Mouse (Mus musculus): ENCODE measurements at regions not wholly inside any gene's neighbourhood (a gene's known extent, or its start where the extent isn't known, plus 50 kb on each side); places are given as distances from the start of the nearest gene placed in this dataset.

- H3K36me3 ChIP-seq (ENCODE audit: control insufficient read depth, insufficient read depth, low read length), result no peaks in the 10 kb centered on the region
- H3K4me1 ChIP-seq (ENCODE audit: control insufficient read depth, insufficient read depth, low read length), result peaks cover 25% of the 10 kb centered on the region
- H3K9me3 ChIP-seq (ENCODE audit: control insufficient read depth, low read depth, low read length), result no peaks in the 10 kb centered on the region
- no peak overlapping the region for H3K4me3 ChIP-seq (ENCODE audit: low read depth, low read length)
- H3K27me3 ChIP-seq (ENCODE audit: control insufficient read depth, insufficient read depth, low read length), result no peaks in the 10 kb centered on the region
- H3K9ac ChIP-seq (replicated peaks; ENCODE audit: low read depth, low read length), result no peak overlapping the region
- no peak for ATAC-seq (ENCODE audit: insufficient number of reproducible peaks, insufficient read depth, low FRiP score, low read depth)
- peak overlapping the region; percentile 59; the same call in 1 of the 2 replicates for H3K27ac ChIP-seq (ENCODE audit: low read length)
- WGBS, result 24% methylated on average over 7 of the region's 7 CpGs
- no peak overlapping the region for H3K4me2 ChIP-seq (replicated peaks; ENCODE audit: low read depth, low read length)
Observed at GRCm38 (mm10) chr16:92952336-92953097, 126.6 kb upstream of the Runx1 start.

DNA sequence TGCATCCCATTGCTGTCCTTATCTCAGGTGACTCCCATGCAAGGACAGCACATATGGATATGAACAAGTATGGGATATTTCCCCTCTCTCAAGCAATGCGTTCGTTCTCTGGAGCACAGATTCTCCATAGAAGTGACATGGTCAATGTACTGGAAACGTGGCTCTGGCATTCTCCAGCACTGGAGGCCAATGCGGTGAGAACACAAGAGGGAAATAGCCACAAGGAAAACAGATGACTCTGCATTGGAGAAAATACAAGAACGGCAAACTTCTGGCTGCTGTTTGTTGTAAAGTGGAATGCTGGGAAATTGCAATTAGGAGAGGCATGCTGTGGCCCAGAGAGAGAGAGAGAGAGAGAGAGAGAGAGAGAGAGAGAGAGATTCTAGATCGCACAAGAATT, 125.6 kb upstream of the Runx1 start:
- H3K27ac ChIP-seq (ENCODE audit: low read length), result no peak overlapping the region
- 78% methylated on average over 6 of the region's 6 CpGs for WGBS

DNA sequence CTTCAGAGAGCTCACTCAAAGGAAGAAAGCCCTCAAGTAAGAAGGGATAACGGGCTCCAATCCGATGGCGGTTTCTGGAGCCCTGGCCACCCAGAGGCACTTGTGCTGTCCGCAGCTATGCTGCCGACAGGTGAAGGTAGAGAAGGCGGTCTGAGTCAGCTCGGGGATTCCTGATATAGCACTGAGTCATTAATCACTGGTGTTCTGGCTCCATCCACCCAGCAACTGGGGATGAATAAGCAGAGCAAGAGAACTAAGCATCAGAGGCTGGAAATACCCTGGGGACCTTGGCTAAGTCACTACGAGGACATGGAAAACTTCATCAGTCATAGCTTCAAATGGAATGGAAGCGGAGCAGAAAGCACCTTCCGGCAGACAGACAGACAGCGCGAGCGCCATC, 122.5 kb upstream of the Runx1 start:
- no peaks in the 10 kb centered on the region for H3K27me3 ChIP-seq (ENCODE audit: control insufficient read depth, insufficient read depth, low read length)
- ATAC-seq (ENCODE audit: insufficient number of reproducible peaks, insufficient read depth, low FRiP score, low read depth), result no peak
- no peak overlapping the region for H3K27ac ChIP-seq (ENCODE audit: low read length)
- WGBS, result 84% methylated on average over 13 of the region's 13 CpGs
- H3K9ac ChIP-seq (replicated peaks; ENCODE audit: low read depth, low read length), result no peak overlapping the region
- H3K4me1 ChIP-seq (ENCODE audit: control insufficient read depth, insufficient read depth, low read length), result peaks cover 14% of the 10 kb centered on the region
- no peaks in the 10 kb centered on the region for H3K36me3 ChIP-seq (ENCODE audit: control insufficient read depth, insufficient read depth, low read length)
- H3K4me3 ChIP-seq (ENCODE audit: low read depth, low read length), result no peak overlapping the region
- no peak overlapping the region for H3K4me2 ChIP-seq (replicated peaks; ENCODE audit: low read depth, low read length)
- no peaks in the 10 kb centered on the region for H3K9me3 ChIP-seq (ENCODE audit: control insufficient read depth, low read depth, low read length)

More for the DNA sequence above, 125.6 kb upstream of the Runx1 start:
- H3K4me2 ChIP-seq (replicated peaks; ENCODE audit: low read depth, low read length), result no peak overlapping the region
- H3K36me3 ChIP-seq (ENCODE audit: control insufficient read depth, insufficient read depth, low read length), result no peaks in the 10 kb centered on the region
- H3K9me3 ChIP-seq (ENCODE audit: control insufficient read depth, low read depth, low read length), result no peaks in the 10 kb centered on the region
- ATAC-seq (ENCODE audit: insufficient number of reproducible peaks, insufficient read depth, low FRiP score, low read depth), result no peak
- no peak overlapping the region for H3K9ac ChIP-seq (replicated peaks; ENCODE audit: low read depth, low read length)
- peaks cover 25% of the 10 kb centered on the region for H3K4me1 ChIP-seq (ENCODE audit: control insufficient read depth, insufficient read depth, low read length)
- H3K27me3 ChIP-seq (ENCODE audit: control insufficient read depth, insufficient read depth, low read length), result no peaks in the 10 kb centered on the region
- no peak overlapping the region for H3K4me3 ChIP-seq (ENCODE audit: low read depth, low read length)

DNA sequence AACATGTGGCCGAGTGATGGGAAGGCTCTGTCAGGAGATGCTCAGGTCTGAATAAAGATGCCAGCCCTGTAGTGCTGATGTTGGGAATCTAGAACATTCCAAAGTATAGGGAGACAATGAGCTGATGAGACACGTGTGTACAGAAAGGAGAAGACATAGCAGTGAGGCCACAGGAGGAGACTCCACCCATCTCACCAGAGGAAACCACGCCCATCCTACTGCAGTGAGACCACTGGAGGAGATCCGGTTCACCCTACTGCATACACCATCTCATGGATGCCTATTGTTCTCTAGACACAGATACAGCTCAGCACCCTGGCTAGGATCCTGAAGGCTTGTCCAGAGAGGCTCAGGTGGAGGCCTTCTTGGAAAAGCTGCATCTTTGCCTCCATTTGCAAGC, 120.6 kb upstream of the Runx1 start:
- Histone ChIP-seq H3K4me3 (ENCODE audit: low read depth, low read length) (no peak overlapping the region), H3K4me1 (ENCODE audit: control insufficient read depth, insufficient read depth, low read length) (no peaks in the 10 kb centered on the region), H3K9ac (replicated peaks; ENCODE audit: low read depth, low read length) (no peak overlapping the region), H3K27ac (ENCODE audit: low read length) (no peak overlapping the region), H3K27me3 (ENCODE audit: control insufficient read depth, insufficient read depth, low read length) (no peaks in the 10 kb centered on the region), H3K4me2 (replicated peaks; ENCODE audit: low read depth, low read length) (no peak overlapping the region), H3K9me3 (ENCODE audit: control insufficient read depth, low read depth, low read length) (no peaks in the 10 kb centered on the region), H3K36me3 (ENCODE audit: control insufficient read depth, insufficient read depth, low read length) (no peaks in the 10 kb centered on the region)
- no peak for ATAC-seq (ENCODE audit: insufficient number of reproducible peaks, insufficient read depth, low FRiP score, low read depth)
- WGBS, result 72% methylated on average over 4 of the region's 4 CpGs

DNA sequence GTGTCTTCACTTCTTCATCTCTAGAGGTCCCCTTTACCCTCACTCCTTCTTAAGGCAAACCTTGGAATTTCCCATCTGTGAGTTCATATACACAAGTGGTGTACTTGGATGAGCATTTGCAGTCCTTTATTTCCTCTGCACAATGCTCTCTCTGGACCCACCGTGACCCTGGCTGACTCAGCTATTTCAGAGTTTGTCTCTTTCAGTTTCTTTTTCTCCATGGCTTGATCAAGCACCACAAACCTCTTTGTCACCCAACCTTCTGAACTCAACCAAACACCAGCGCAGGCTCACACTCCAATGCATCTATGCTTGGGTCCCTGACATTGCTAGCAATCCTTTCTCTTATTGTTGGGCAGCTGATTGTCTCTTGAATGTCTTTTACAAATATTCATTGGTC, 118.0 kb upstream of the Runx1 start:
- no peak overlapping the region for H3K9ac ChIP-seq (replicated peaks; ENCODE audit: low read depth, low read length)
- 82% methylated on average over 2 of the region's 2 CpGs for WGBS
- no peak overlapping the region for H3K4me2 ChIP-seq (replicated peaks; ENCODE audit: low read depth, low read length)
- no peaks in the 10 kb centered on the region for H3K36me3 ChIP-seq (ENCODE audit: control insufficient read depth, insufficient read depth, low read length)
- no peak overlapping the region for H3K4me3 ChIP-seq (ENCODE audit: low read depth, low read length)
- ATAC-seq (ENCODE audit: insufficient number of reproducible peaks, insufficient read depth, low FRiP score, low read depth), result no peak
- no peaks in the 10 kb centered on the region for H3K9me3 ChIP-seq (ENCODE audit: control insufficient read depth, low read depth, low read length)
- H3K4me1 ChIP-seq (ENCODE audit: control insufficient read depth, insufficient read depth, low read length), result no peaks in the 10 kb centered on the region
- H3K27me3 ChIP-seq (ENCODE audit: control insufficient read depth, insufficient read depth, low read length), result no peaks in the 10 kb centered on the region
- H3K27ac ChIP-seq (ENCODE audit: low read length), result no peak overlapping the region

GRCm38 (mm10) chr16:92939618-92940017, 113.7 kb upstream of the Runx1 start:
- H3K4me2 ChIP-seq (replicated peaks; ENCODE audit: low read depth, low read length), result no peak overlapping the region
- H3K4me1 ChIP-seq (ENCODE audit: control insufficient read depth, insufficient read depth, low read length), result no peaks in the 10 kb centered on the region
- no peak for ATAC-seq (ENCODE audit: insufficient number of reproducible peaks, insufficient read depth, low FRiP score, low read depth)
- H3K27me3 ChIP-seq (ENCODE audit: control insufficient read depth, insufficient read depth, low read length), result no peaks in the 10 kb centered on the region
- H3K27ac ChIP-seq (ENCODE audit: low read length), result no peak overlapping the region
- WGBS, result 17% methylated on average over 8 of the region's 8 CpGs
- H3K9ac ChIP-seq (replicated peaks; ENCODE audit: low read depth, low read length), result no peak overlapping the region
- H3K36me3 ChIP-seq (ENCODE audit: control insufficient read depth, insufficient read depth, low read length), result no peaks in the 10 kb centered on the region
- no peaks in the 10 kb centered on the region for H3K9me3 ChIP-seq (ENCODE audit: control insufficient read depth, low read depth, low read length)
- H3K4me3 ChIP-seq (ENCODE audit: low read depth, low read length), result no peak overlapping the region

DNA sequence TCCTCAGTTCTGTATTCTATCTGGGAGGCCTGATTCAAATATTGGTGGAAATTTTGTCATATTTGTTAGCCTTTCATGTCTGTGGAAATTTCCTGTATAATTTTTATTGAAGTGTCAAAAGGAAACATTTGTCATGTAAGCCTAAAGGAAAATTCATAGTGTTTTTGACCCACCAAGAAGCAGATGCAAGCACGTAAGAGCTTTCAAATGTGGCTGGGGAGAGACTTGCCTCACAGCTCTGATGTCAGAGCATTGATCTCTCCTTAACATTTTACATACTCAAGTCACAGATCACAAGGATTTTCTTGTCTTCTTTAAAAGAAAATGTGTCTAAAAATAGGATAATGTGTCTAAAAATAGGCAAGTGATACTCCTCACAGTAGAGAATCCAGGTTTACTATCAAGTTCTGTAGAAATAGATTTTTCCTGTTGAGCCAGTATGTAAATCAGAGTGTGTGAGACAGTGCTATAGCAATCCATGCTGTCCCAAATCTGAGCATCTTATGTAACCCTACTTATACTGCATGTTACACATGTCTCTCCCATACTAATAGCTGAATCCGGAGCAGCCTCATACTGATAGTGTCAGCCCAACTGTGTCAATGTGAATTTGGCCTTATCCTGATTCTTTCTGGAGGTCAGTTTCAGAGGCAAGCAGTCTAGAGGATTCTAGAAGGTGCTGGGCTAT, 110.0 kb upstream of the Runx1 start:
- Histone ChIP-seq H3K4me1 (ENCODE audit: control insufficient read depth, insufficient read depth, low read length) (no peaks in the 10 kb centered on the region), H3K27me3 (ENCODE audit: control insufficient read depth, insufficient read depth, low read length) (no peaks in the 10 kb centered on the region), H3K36me3 (ENCODE audit: control insufficient read depth, insufficient read depth, low read length) (no peaks in the 10 kb centered on the region), H3K9me3 (ENCODE audit: control insufficient read depth, low read depth, low read length) (no peaks in the 10 kb centered on the region), H3K9ac (replicated peaks; ENCODE audit: low read depth, low read length) (no peak overlapping the region), H3K4me2 (replicated peaks; ENCODE audit: low read depth, low read length) (no peak overlapping the region), H3K27ac (ENCODE audit: low read length) (no peak overlapping the region), H3K4me3 (ENCODE audit: low read depth, low read length) (no peak overlapping the region)
- ATAC-seq (ENCODE audit: insufficient number of reproducible peaks, insufficient read depth, low FRiP score, low read depth), result no peak
- WGBS, result 83% methylated on average over 2 of the region's 2 CpGs

DNA sequence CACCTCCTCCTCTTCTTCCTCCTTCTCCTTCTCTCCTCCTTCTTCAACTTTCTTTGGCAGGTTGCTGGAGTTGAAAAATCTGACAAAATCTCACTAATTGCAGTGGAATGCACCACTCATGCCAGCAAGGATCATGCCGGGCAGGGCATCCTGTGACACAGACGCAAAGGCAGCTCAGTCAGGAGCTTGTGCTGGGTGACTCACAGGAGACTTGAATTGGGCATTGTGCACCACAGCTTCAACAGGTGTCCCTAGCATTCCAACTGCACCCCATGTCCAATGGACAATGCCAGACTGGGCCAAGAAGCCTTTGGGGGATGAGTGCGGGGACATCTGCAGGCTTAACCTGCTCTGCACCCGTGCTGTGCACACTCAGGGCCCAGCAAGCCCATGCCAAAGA, 104.2 kb upstream of the Runx1 start:
- Histone ChIP-seq H3K27me3 (ENCODE audit: control insufficient read depth, insufficient read depth, low read length) (no peaks in the 10 kb centered on the region), H3K27ac (ENCODE audit: low read length) (no peak overlapping the region), H3K36me3 (ENCODE audit: control insufficient read depth, insufficient read depth, low read length) (no peaks in the 10 kb centered on the region), H3K4me1 (ENCODE audit: control insufficient read depth, insufficient read depth, low read length) (no peaks in the 10 kb centered on the region), H3K9ac (replicated peaks; ENCODE audit: low read depth, low read length) (no peak overlapping the region), H3K4me2 (replicated peaks; ENCODE audit: low read depth, low read length) (no peak overlapping the region), H3K4me3 (ENCODE audit: low read depth, low read length) (no peak overlapping the region), H3K9me3 (ENCODE audit: control insufficient read depth, low read depth, low read length) (no peaks in the 10 kb centered on the region)
- no peak for ATAC-seq (ENCODE audit: insufficient number of reproducible peaks, insufficient read depth, low FRiP score, low read depth)
- WGBS, result 90% methylated on average over 4 of the region's 4 CpGs

All from stomach, embryonic 14.5 days (tissue).